Mouse (Mus musculus): ENCODE data around the gene Otop3. TPM values are rescaled to one million over a fixed set of nuclear protein-coding genes. Genes with fewer than 3 reads are reported as not detected.
A peak's percentile ranks its signal among the peaks of the same experiment; 100 is the strongest.
"Not testable (repeated sequence)": the region's sequence is repeated elsewhere in the genome, so short reads cannot be mapped to it uniquely, and the experiment has no call there.

Gene Otop3
- polyA plus RNA-seq, 1 experiment from 2014 or later, result 0.37 TPM

DNA sequence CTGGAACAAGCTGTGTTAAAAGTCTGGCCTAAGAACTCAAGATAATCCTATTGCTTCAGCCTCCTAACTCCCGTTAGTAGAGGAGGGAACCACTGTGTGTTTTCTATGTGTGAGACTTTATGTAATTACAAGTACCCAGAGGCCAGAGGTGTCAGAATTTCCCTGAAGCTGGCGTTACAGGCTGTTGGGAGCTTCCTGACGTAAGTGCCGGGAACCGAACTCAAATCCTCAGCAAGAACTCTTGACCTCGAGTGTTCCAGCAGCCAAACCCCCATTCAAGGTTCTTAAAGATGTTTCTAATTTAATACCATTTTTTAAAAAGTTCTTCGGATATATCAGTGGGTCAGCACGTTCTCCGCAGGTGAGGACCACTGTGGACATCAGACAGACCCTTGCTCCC lies 46.7 kb downstream of the Otop3 start:
- H3K27ac ChIP-seq (ENCODE audit: low read length), result no peak overlapping the region; the same call in 1 of the 2 replicates
- H3K4me2 ChIP-seq (ENCODE audit: low read length), result peak overlapping the region; percentile 79
- WGBS, result 10% methylated on average over 9 of the region's 9 CpGs
- H3K27me3 ChIP-seq (replicated peaks; ENCODE audit: control insufficient read depth, insufficient read depth, low read length), result no peaks in the 10 kb centered on the region
- peaks cover 30% of the 10 kb centered on the region for H3K4me1 ChIP-seq (replicated peaks; ENCODE audit: control insufficient read depth, insufficient read depth, low read length)
- no peak for ATAC-seq
- no peak overlapping the region for H3K9ac ChIP-seq (replicated peaks; ENCODE audit: low read depth, low read length)
- no peaks in the 10 kb centered on the region for H3K9me3 ChIP-seq (ENCODE audit: control insufficient read depth, low read length)
- H3K4me3 ChIP-seq (replicated peaks; ENCODE audit: low read length), result peak overlapping the region; percentile 89
- no peaks in the 10 kb centered on the region for H3K36me3 ChIP-seq (ENCODE audit: control insufficient read depth, insufficient read depth)

DNA sequence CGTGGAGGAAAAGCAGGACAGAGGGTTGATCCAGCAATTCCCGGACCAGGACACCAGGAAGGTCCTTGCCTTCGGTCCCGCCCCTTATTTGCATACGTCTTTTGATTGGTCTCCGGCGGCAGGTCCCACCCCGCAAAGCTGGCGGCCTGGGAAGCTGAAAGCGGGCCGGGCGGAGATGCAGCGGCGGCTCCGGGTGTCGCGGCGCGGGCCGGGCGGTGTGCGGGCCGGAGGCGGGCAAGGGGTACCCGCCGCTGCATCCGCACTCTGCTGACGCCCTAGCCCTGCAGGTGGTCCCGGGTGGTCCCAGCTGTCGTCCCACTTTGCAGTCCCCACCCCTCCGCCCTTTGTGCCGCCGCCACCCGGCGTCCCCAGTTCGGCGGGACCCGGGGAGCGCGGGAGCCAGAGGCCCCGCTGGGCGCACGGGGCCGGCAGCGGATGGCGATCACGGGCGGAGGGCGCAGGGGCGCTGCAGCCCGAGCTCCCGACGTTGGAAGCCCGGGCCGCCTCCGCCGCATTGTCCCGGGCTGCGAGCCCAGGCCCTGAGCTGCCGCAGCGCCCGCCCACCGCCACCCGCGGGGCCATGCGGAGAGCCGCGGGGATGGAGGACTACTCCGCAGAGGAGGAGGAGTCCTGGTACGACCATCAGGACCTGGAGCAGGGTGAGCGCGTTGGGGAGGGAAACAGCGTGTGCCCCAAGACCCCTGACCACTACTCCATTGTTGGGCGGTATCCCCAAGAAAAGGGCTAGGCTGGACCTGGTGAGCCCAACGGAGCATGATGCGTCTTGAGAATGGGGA lies 47.4 kb downstream of the Otop3 start, which contains the start of gene Cdr2l:
Gene Cdr2l, plus strand, starts transcription at position 174 of the 797 bp plus-strand sequence.
- Histone ChIP-seq H3K27ac (ENCODE audit: low read length) (peak within 1 kb of the TSS; percentile 93), H3K27me3 (replicated peaks; ENCODE audit: control insufficient read depth, insufficient read depth, low read length) (no peaks in the 10 kb centered on the region), H3K4me3 (replicated peaks; ENCODE audit: low read length) (peak within 1 kb of the TSS; percentile 89), H3K9ac (replicated peaks; ENCODE audit: low read depth, low read length) (peak within 1 kb of the TSS; percentile 97), H3K9me3 (ENCODE audit: control insufficient read depth, low read length) (no peaks in the 10 kb centered on the region), H3K4me2 (ENCODE audit: low read length) (peak within 1 kb of the TSS; percentile 79), H3K4me1 (replicated peaks; ENCODE audit: control insufficient read depth, insufficient read depth, low read length) (peaks cover 30% of the 10 kb centered on the region), H3K36me3 (ENCODE audit: control insufficient read depth, insufficient read depth) (no peaks in the 10 kb centered on the region)
- ATAC-seq, result peak; percentile 93
- WGBS, result 0% methylated on average over 58 of the region's 76 CpGs

DNA sequence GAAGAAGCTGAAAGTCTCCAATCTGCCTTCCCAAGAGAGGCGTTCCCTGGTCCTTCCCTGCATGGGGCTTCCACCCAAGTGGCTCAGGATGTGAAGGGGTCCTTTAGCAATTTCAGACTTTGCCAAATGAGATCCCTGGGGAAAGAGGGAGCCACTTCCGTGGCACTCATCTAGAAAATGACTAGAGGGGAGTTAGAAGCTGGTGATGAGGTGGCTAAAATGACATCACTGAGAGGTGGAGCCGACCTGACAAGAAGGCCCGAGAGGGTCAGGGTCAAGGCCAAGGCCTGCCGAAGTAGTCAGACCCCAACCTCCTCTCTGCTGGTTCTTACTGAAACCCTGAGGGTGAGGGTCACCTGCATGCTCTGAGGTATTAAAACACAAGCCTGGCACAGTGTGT lies 48.4 kb downstream of the Otop3 start:
- Histone ChIP-seq H3K9me3 (ENCODE audit: control insufficient read depth, low read length) (no peaks in the 10 kb centered on the region), H3K27me3 (replicated peaks; ENCODE audit: control insufficient read depth, insufficient read depth, low read length) (no peaks in the 10 kb centered on the region), H3K9ac (replicated peaks; ENCODE audit: low read depth, low read length) (peak overlapping the region; percentile 97), H3K4me3 (replicated peaks; ENCODE audit: low read length) (peak overlapping the region; percentile 89), H3K36me3 (ENCODE audit: control insufficient read depth, insufficient read depth) (no peaks in the 10 kb centered on the region), H3K4me1 (replicated peaks; ENCODE audit: control insufficient read depth, insufficient read depth, low read length) (peaks cover 30% of the 10 kb centered on the region), H3K4me2 (ENCODE audit: low read length) (peak overlapping the region; percentile 79), H3K27ac (ENCODE audit: low read length) (peak overlapping the region; percentile 68)
- 5% methylated on average over 5 of the region's 5 CpGs for WGBS
- no peak for ATAC-seq

DNA sequence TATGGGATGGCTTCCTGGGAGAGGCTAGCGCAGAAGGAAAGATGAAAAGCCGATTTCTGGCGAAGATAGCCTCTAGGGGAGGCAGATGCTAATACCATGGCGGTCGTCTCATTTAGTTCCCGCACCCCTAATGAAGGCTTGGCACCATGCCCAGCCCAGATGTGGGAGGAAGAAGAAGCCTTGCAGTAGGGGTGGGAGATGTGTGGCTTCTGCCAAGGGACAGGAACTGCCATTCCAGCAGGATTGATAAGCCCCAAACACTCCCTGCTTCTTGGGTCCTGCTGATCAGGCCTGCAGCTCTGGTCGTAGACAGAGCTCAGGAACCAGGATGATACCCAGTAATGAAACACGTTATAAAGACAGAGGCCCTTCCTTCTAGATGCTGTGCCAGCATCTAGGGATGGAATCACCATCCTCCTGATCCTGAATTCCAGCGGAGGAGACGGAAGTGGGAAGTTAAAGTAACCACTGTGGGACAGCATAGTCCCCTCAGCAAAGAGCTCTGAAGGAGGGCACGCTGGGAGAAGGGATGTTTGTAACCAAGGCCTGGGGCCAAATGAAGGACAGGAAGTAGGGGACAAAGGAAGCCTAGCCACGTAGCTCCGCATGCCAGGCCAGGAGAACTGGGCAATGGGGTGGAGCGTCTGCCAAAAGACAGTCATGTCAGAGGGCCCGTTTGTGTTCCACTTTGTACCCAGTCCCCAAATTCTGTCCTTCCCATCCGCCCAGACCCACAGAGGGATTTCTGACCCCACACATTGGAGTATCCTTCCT lies 49.4 kb downstream of the Otop3 start:
- peak overlapping the region; percentile 68 for H3K27ac ChIP-seq (ENCODE audit: low read length)
- ATAC-seq, result peak; percentile 36; the same call in 1 of the 2 replicates
- H3K4me3 ChIP-seq (replicated peaks; ENCODE audit: low read length), result peak overlapping the region; percentile 89
- H3K4me1 ChIP-seq (replicated peaks; ENCODE audit: control insufficient read depth, insufficient read depth, low read length), result peaks cover 30% of the 10 kb centered on the region
- 26% methylated on average over 16 of the region's 16 CpGs for WGBS
- no peaks in the 10 kb centered on the region for H3K27me3 ChIP-seq (replicated peaks; ENCODE audit: control insufficient read depth, insufficient read depth, low read length)
- no peaks in the 10 kb centered on the region for H3K36me3 ChIP-seq (ENCODE audit: control insufficient read depth, insufficient read depth)
- H3K9me3 ChIP-seq (ENCODE audit: control insufficient read depth, low read length), result no peaks in the 10 kb centered on the region
- H3K4me2 ChIP-seq (ENCODE audit: low read length), result peak overlapping the region; percentile 79
- peak overlapping the region; percentile 97 for H3K9ac ChIP-seq (replicated peaks; ENCODE audit: low read depth, low read length)

DNA sequence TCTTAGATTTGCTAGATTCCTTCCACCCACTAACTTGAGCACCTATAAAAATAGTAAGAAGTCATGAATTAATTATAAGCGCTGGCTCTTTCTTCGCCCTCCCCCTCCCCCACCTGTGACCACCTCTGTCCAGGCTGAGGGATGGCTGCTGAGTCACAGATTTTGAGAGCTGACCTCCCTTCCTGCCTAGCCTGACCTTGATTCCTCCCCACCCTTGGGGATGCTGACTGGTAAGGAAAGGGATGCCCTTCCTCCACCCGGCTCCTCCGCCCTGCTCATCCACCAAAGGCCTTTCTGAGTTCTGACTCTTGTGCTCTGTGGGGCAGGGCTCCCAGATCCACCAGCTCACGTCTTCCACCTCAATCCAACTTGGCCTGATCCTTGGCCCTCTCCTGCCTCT lies 50.1 kb downstream of the Otop3 start:
- Histone ChIP-seq H3K27me3 (replicated peaks; ENCODE audit: control insufficient read depth, insufficient read depth, low read length) (no peaks in the 10 kb centered on the region), H3K4me1 (replicated peaks; ENCODE audit: control insufficient read depth, insufficient read depth, low read length) (peaks cover 30% of the 10 kb centered on the region), H3K4me2 (ENCODE audit: low read length) (0 out of 2 replicates have a peak overlapping the region, but pooled peaks have one; percentile 79), H3K9ac (replicated peaks; ENCODE audit: low read depth, low read length) (0 out of 2 replicates have a peak overlapping the region, but pooled peaks have one; percentile 14), H3K27ac (ENCODE audit: low read length) (peak overlapping the region; percentile 68; the same call in 1 of the 2 replicates), H3K9me3 (ENCODE audit: control insufficient read depth, low read length) (no peaks in the 10 kb centered on the region), H3K4me3 (replicated peaks; ENCODE audit: low read length) (no peak overlapping the region), H3K36me3 (ENCODE audit: control insufficient read depth, insufficient read depth) (no peaks in the 10 kb centered on the region)
- WGBS, result 84% methylated on average over 5 of the region's 5 CpGs
- ATAC-seq, result no peak

DNA sequence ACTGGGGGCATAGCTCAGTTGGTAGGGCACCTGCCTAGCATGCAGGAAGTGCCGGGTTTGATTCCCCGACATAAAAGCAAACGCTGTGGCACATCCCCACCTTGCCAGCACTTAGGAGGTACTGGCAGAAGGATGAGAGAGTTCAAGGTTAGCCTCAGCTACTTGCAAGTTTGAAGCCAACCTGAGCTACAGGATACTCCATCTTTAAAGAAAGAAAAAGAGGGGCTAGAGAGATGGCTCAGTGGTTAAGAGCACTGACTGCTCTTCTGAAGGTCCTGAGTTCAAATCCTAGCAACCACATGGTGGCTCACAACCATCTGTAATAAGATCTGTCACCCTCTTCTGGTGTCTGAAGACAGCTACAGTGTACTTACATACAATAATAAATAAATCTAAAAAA lies 52.3 kb downstream of the Otop3 start:
- not testable (repeated sequence) for H3K27ac ChIP-seq (ENCODE audit: low read length); H3K9me3 ChIP-seq (ENCODE audit: control insufficient read depth, low read length); H3K9ac ChIP-seq (replicated peaks; ENCODE audit: low read depth, low read length); H3K4me2 ChIP-seq (ENCODE audit: low read length); ATAC-seq; H3K4me3 ChIP-seq (replicated peaks; ENCODE audit: low read length); H3K27me3 ChIP-seq (replicated peaks; ENCODE audit: control insufficient read depth, insufficient read depth, low read length)
- WGBS, result 90% methylated on average over 3 of the region's 3 CpGs
- Histone ChIP-seq H3K4me1 (replicated peaks; ENCODE audit: control insufficient read depth, insufficient read depth, low read length) (peaks cover 26% of the 10 kb centered on the region), H3K36me3 (ENCODE audit: control insufficient read depth, insufficient read depth) (peaks cover 10% of the 10 kb centered on the region)

DNA sequence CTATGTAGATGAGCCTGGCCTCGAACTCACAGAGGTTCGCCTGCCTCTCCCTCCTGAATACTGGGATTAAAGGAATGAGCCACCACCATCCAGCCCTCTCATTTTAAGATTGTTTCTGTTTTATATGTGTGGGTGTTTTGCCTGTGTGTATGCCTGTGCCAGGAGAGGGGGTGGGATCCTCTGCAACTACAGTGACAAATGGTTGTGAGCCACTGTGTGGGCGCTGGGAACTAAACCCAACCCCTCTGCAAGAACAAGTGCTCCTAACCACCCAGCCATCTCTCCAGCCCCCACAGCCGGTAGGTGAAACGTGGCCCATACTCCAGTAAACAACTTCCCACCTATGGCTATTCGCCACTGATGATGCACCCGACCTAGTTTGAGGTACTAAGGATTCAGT lies 56.8 kb downstream of the Otop3 start:
- H3K9ac ChIP-seq (replicated peaks; ENCODE audit: low read depth, low read length), result no peak overlapping the region
- no peaks in the 10 kb centered on the region for H3K27me3 ChIP-seq (replicated peaks; ENCODE audit: control insufficient read depth, insufficient read depth, low read length)
- H3K4me2 ChIP-seq (ENCODE audit: low read length), result no peak overlapping the region
- peaks cover 21% of the 10 kb centered on the region for H3K36me3 ChIP-seq (ENCODE audit: control insufficient read depth, insufficient read depth)
- 94% methylated on average over 7 of the region's 7 CpGs for WGBS
- H3K27ac ChIP-seq (ENCODE audit: low read length), result no peak overlapping the region
- no peak for ATAC-seq
- H3K4me3 ChIP-seq (replicated peaks; ENCODE audit: low read length), result no peak overlapping the region
- no peaks in the 10 kb centered on the region for H3K4me1 ChIP-seq (replicated peaks; ENCODE audit: control insufficient read depth, insufficient read depth, low read length)
- no peaks in the 10 kb centered on the region for H3K9me3 ChIP-seq (ENCODE audit: control insufficient read depth, low read length)

DNA sequence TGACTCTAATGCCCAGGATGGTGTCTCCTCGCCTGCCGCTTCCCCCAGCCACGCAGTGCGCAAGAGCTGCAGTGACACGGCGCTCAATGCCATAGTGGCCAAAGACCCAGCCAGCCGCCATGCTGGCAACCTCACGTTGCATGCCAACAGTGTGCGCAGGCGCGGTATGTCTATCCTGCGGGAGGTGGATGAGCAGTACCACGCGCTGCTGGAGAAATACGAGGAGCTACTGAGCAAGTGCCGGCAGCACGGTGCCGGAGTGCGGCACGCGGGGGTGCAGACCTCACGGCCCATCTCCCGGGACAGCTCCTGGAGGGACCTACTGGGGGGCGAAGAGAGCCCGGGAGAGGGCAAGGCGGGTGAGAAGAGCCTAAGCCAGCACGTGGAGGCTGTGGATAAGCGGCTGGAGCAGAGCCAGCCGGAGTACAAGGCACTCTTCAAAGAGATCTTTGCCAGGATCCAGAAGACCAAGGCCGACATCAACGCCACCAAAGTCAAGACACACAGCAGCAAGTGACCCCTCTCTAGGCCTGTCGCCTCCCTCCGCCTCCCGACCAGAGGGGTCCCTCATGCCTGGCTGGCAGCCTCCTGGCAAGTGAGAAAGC lies 59.3 kb downstream of the Otop3 start:
- H3K9ac ChIP-seq (replicated peaks; ENCODE audit: low read depth, low read length), result no peak overlapping the region
- H3K9me3 ChIP-seq (ENCODE audit: control insufficient read depth, low read length), result no peaks in the 10 kb centered on the region
- no peak overlapping the region for H3K4me3 ChIP-seq (replicated peaks; ENCODE audit: low read length)
- no peak overlapping the region for H3K27ac ChIP-seq (ENCODE audit: low read length)
- no peak for ATAC-seq
- H3K36me3 ChIP-seq (ENCODE audit: control insufficient read depth, insufficient read depth), result peaks cover 21% of the 10 kb centered on the region
- no peak overlapping the region for H3K4me2 ChIP-seq (ENCODE audit: low read length)
- 74% methylated on average over 34 of the region's 34 CpGs for WGBS
- H3K27me3 ChIP-seq (replicated peaks; ENCODE audit: control insufficient read depth, insufficient read depth, low read length), result no peaks in the 10 kb centered on the region
- H3K4me1 ChIP-seq (replicated peaks; ENCODE audit: control insufficient read depth, insufficient read depth, low read length), result no peaks in the 10 kb centered on the region
